Mouse (Mus musculus): ENCODE results near the gene Gm17334.

The Gm17334 gene

GRCm38 (mm10) chr11:53796409-53797151, 23.6 kb upstream of the Gm17334 start:
- no peak for DNase-seq (ENCODE audit: low read depth, low spot score)

- DNase-seq (ENCODE audit: low read depth, low spot score) = no peak
These were observed 22.8 kb upstream of the Gm17334 start for GRCm38 (mm10) chr11:53795813-53796212.

- no peak for DNase-seq (ENCODE audit: low read depth, low spot score)
These were observed 21.9 kb upstream of the Gm17334 start for GRCm38 (mm10) chr11:53794671-53795557.

GRCm38 (mm10) chr11:53794015-53794414, 21.0 kb upstream of the Gm17334 start:
- DNase-seq (ENCODE audit: low read depth, low spot score) = no peak

GRCm38 (mm10) chr11:53792986-53793385, 20.0 kb upstream of the Gm17334 start:
- DNase-seq (ENCODE audit: low read depth, low spot score) = no peak

GRCm38 (mm10) chr11:53789277-53789676, 16.3 kb upstream of the Gm17334 start:
- no peak for DNase-seq (ENCODE audit: low read depth, low spot score)

GRCm38 (mm10) chr11:53788196-53788595, 15.2 kb upstream of the Gm17334 start:
- no peak for DNase-seq (ENCODE audit: low read depth, low spot score)

- DNase-seq (ENCODE audit: low read depth, low spot score) = no peak
These were observed 13.4 kb upstream of the Gm17334 start for GRCm38 (mm10) chr11:53786058-53787031.

- DNase-seq (ENCODE audit: low read depth, low spot score) = no peak
These were observed 12.4 kb upstream of the Gm17334 start for GRCm38 (mm10) chr11:53785311-53785936.

- DNase-seq (ENCODE audit: low read depth, low spot score) = no peak
These were observed 10.3 kb upstream of the Gm17334 start for GRCm38 (mm10) chr11:53783288-53783687.

GRCm38 (mm10) chr11:53781964-53782363, 9.0 kb upstream of the Gm17334 start:
- DNase-seq (ENCODE audit: low read depth, low spot score) = no peak

- DNase-seq (ENCODE audit: low read depth, low spot score) = no peak
These were observed 8.3 kb upstream of the Gm17334 start for GRCm38 (mm10) chr11:53781201-53781775.

GRCm38 (mm10) chr11:53780262-53780661, 7.3 kb upstream of the Gm17334 start:
- no peak for DNase-seq (ENCODE audit: low read depth, low spot score)

- no peak for DNase-seq (ENCODE audit: low read depth, low spot score)
These were observed 6.8 kb upstream of the Gm17334 start for GRCm38 (mm10) chr11:53779808-53780207.

- no peak for DNase-seq (ENCODE audit: low read depth, low spot score)
These were observed 5.5 kb upstream of the Gm17334 start for GRCm38 (mm10) chr11:53778455-53778854.

- no peak for DNase-seq (ENCODE audit: low read depth, low spot score)
These were observed 4.7 kb upstream of the Gm17334 start for GRCm38 (mm10) chr11:53777736-53778135.

- DNase-seq (ENCODE audit: low read depth, low spot score) = no peak
These were observed 1.8 kb upstream of the Gm17334 start for GRCm38 (mm10) chr11:53774659-53775255.

- no peak for DNase-seq (ENCODE audit: low read depth, low spot score)
These were observed 814 bp upstream of the Gm17334 start for GRCm38 (mm10) chr11:53773641-53774360.

GRCm38 (mm10) chr11:53772536-53772935, 451 bp downstream of the Gm17334 start:
- DNase-seq (ENCODE audit: low read depth, low spot score) = no peak
